Mouse (Mus musculus) embryonic facial prominence, embryonic 11.5 days (tissue): ENCODE measurements at regions not wholly inside any gene's neighbourhood (a gene's known extent, or its start where the extent isn't known, plus 50 kb on each side); places are given as distances from the start of the nearest gene placed in this dataset.
A peak's percentile ranks its signal among the peaks of the same experiment; 100 is the strongest.

Source experiments
- ATAC-seq: fragments of 200-750 bp; cut with Nextera tagmentation; replicated peaks from 2 replicates; pipeline ENCODE4 v1.8.0; 2017; ENCODE audit warnings: low read depth; ENCODE audit not compliant: insufficient number of reproducible peaks, low FRiP score, low TSS enrichment
- DNase-seq: peaks from one replicate; pipeline ENCODE4 v3.0.0-alpha.2; 2015; ENCODE audit warnings: low spot score
- H3K27ac ChIP-seq: fragments of 300-500 bp; sonication (generic); replicated peaks from 2 replicates; pipeline ENCODE4 v1.5.1; 2014; ENCODE audit warnings: mild to moderate bottlenecking, low read depth, low read length, control low read depth
- H3K27me3 ChIP-seq: fragments of 300-500 bp; sonication (generic); 2 replicates; pipeline ENCODE4 v1.6.1; 2014; ENCODE audit warnings: mild to moderate bottlenecking, low read length, moderate library complexity, mixed read lengths; ENCODE audit not compliant: control insufficient read depth, insufficient read depth
- H3K36me3 ChIP-seq: fragments of 300-500 bp; sonication (generic); replicated peaks from 2 replicates; pipeline ENCODE4 v1.6.1; 2014; ENCODE audit warnings: low read depth, mild to moderate bottlenecking, low read length, moderate library complexity, mixed read lengths; ENCODE audit not compliant: control insufficient read depth, insufficient read depth
- H3K4me1 ChIP-seq: fragments of 300-500 bp; sonication (generic); 2 replicates; pipeline ENCODE4 v1.6.1; 2014; ENCODE audit warnings: low read length, mixed read lengths; ENCODE audit not compliant: control insufficient read depth, insufficient read depth
- H3K4me2 ChIP-seq: fragments of 300-500 bp; sonication (generic); 2 replicates; pipeline ENCODE4 v1.6.1; 2014; ENCODE audit warnings: low read depth, mild to moderate bottlenecking, control low read depth, low read length, moderate library complexity
- H3K4me3 ChIP-seq: fragments of 300-500 bp; sonication (generic); 2 replicates; pipeline ENCODE4 v1.5.1; 2014; ENCODE audit warnings: low read depth, low read length, control low read depth
- H3K9ac ChIP-seq: fragments of 300-500 bp; sonication (generic); replicated peaks from 2 replicates; pipeline ENCODE4 v1.6.1; 2014; ENCODE audit warnings: mild to moderate bottlenecking, control low read depth, low read length
- H3K9me3 ChIP-seq: fragments of 300-500 bp; sonication (generic); replicated peaks from 2 replicates; pipeline ENCODE4 v1.6.1; 2016; ENCODE audit warnings: mild to moderate bottlenecking, low read length, inconsistent platforms, mixed read lengths; ENCODE audit not compliant: control insufficient read depth
- WGBS: fragments of 180-500 bp; shearing (Covaris S2); extraction: QIAGEN DNeasy Blood & Tissue Kit; methylation state at CpG from one replicate; pipeline ENCODE4 v1.1.7; 2014; 5-methylcytosine and 5-hydroxymethylcytosine counted together

- Histone ChIP-seq H3K9ac (no peak overlapping the region), H3K27me3 (no peaks in the 10 kb centered on the region), H3K4me1 (no peaks in the 10 kb centered on the region), H3K9me3 (no peaks in the 10 kb centered on the region), H3K27ac (no peak overlapping the region), H3K36me3 (no peaks in the 10 kb centered on the region), H3K4me2 (no peak overlapping the region), H3K4me3 (no peak overlapping the region)
- ATAC-seq (no peak), DNase-seq (no peak)
- WGBS = 36% methylated on average over 2 of the region's 2 CpGs
Measured at GRCm38 (mm10) chr6:126349905-126350304, 183.2 kb upstream of the Ntf3 start.

GRCm38 (mm10) chr6:126345221-126345620 is 178.5 kb upstream of the Ntf3 start:
- ATAC-seq (no peak), DNase-seq (no peak)
- Histone ChIP-seq H3K36me3 (no peaks in the 10 kb centered on the region), H3K9me3 (no peaks in the 10 kb centered on the region), H3K27ac (no peak overlapping the region), H3K9ac (no peak overlapping the region), H3K4me2 (no peak overlapping the region), H3K27me3 (no peaks in the 10 kb centered on the region), H3K4me3 (no peak overlapping the region), H3K4me1 (no peaks in the 10 kb centered on the region)
- WGBS = 65% methylated on average over 5 of the region's 5 CpGs

GRCm38 (mm10) chr6:126340098-126340610 is 173.4 kb upstream of the Ntf3 start:
- Histone ChIP-seq H3K9ac (no peak overlapping the region), H3K4me2 (no peak overlapping the region), H3K4me3 (no peak overlapping the region), H3K27ac (no peak overlapping the region), H3K4me1 (no peaks in the 10 kb centered on the region), H3K27me3 (no peaks in the 10 kb centered on the region), H3K9me3 (no peaks in the 10 kb centered on the region), H3K36me3 (no peaks in the 10 kb centered on the region)
- 66% methylated on average over 10 of the region's 10 CpGs for WGBS
- no peak for ATAC-seq
- no peak for DNase-seq

- no peaks in the 10 kb centered on the region for H3K9me3 ChIP-seq
- WGBS = 90% methylated on average over 8 of the region's 8 CpGs
- no peaks in the 10 kb centered on the region for H3K27me3 ChIP-seq
- no peak for ATAC-seq
- H3K27ac ChIP-seq = no peak overlapping the region
- no peak overlapping the region for H3K4me2 ChIP-seq
- DNase-seq = no peak
- no peaks in the 10 kb centered on the region for H3K36me3 ChIP-seq
- no peak overlapping the region for H3K4me3 ChIP-seq
- H3K4me1 ChIP-seq = no peaks in the 10 kb centered on the region
- H3K9ac ChIP-seq = no peak overlapping the region
Measured at GRCm38 (mm10) chr6:126337711-126338110, 171.0 kb upstream of the Ntf3 start.

- WGBS = 78% methylated on average over 8 of the region's 8 CpGs
Measured at GRCm38 (mm10) chr6:126334258-126334657, 167.5 kb upstream of the Ntf3 start.

GRCm38 (mm10) chr6:126327187-126327586 is 160.5 kb upstream of the Ntf3 start:
- H3K4me1 ChIP-seq = no peaks in the 10 kb centered on the region
- DNase-seq (no peak), ATAC-seq (no peak)
- H3K27me3 ChIP-seq = no peaks in the 10 kb centered on the region
- H3K9me3 ChIP-seq = no peaks in the 10 kb centered on the region
- WGBS = 83% methylated on average over 2 of the region's 2 CpGs
- no peak overlapping the region for H3K27ac ChIP-seq
- H3K9ac ChIP-seq = no peak overlapping the region
- H3K4me3 ChIP-seq = no peak overlapping the region
- no peak overlapping the region for H3K4me2 ChIP-seq
- H3K36me3 ChIP-seq = no peaks in the 10 kb centered on the region

More at GRCm38 (mm10) chr6:126334258-126334657, 167.5 kb upstream of the Ntf3 start:
- no peaks in the 10 kb centered on the region for H3K36me3 ChIP-seq
- H3K4me1 ChIP-seq = no peaks in the 10 kb centered on the region
- H3K27ac ChIP-seq = no peak overlapping the region
- ATAC-seq (no peak), DNase-seq (no peak)
- no peak overlapping the region for H3K4me3 ChIP-seq
- no peak overlapping the region for H3K9ac ChIP-seq
- no peak overlapping the region for H3K4me2 ChIP-seq
- H3K27me3 ChIP-seq = no peaks in the 10 kb centered on the region
- no peaks in the 10 kb centered on the region for H3K9me3 ChIP-seq

- ATAC-seq (no peak), DNase-seq (no peak)
- no peak overlapping the region for H3K4me3 ChIP-seq
- 88% methylated on average over 2 of the region's 2 CpGs for WGBS
- no peaks in the 10 kb centered on the region for H3K9me3 ChIP-seq
- no peaks in the 10 kb centered on the region for H3K36me3 ChIP-seq
- no peaks in the 10 kb centered on the region for H3K4me1 ChIP-seq
- H3K27me3 ChIP-seq = no peaks in the 10 kb centered on the region
- no peak overlapping the region for H3K4me2 ChIP-seq
- H3K27ac ChIP-seq = no peak overlapping the region
- no peak overlapping the region for H3K9ac ChIP-seq
Measured at GRCm38 (mm10) chr6:126318523-126318922, 151.8 kb upstream of the Ntf3 start.

GRCm38 (mm10) chr6:126310786-126311480 is 144.2 kb upstream of the Ntf3 start:
- no peak for ATAC-seq
- H3K4me3 ChIP-seq = no peak overlapping the region
- H3K9ac ChIP-seq = no peak overlapping the region
- H3K9me3 ChIP-seq = no peaks in the 10 kb centered on the region
- 47% methylated on average over 3 of the region's 3 CpGs for WGBS
- H3K27ac ChIP-seq = no peak overlapping the region
- peak; percentile 64 for DNase-seq
- H3K27me3 ChIP-seq = no peaks in the 10 kb centered on the region
- H3K4me2 ChIP-seq = no peak overlapping the region
- H3K36me3 ChIP-seq = no peaks in the 10 kb centered on the region
- H3K4me1 ChIP-seq = no peaks in the 10 kb centered on the region
